Mouse (Mus musculus): ENCODE measurements around the gene Atp6ap1. TPM values are rescaled to one million over a fixed set of nuclear protein-coding genes. Genes with fewer than 3 reads are reported as not detected.

Atp6ap1 gene
- total RNA-seq, 1 experiment from 2014 or later = 416 TPM

- ATAC-seq (ENCODE audit: extremely low read depth, insufficient number of reproducible peaks, low FRiP score, poor library complexity, severe bottlenecking) = no peak
Measured at GRCm38 (mm10) chrX:74293431-74293830, 3.5 kb upstream of the Atp6ap1 start.

GRCm38 (mm10) chrX:74298348-74298747 lies 1.5 kb downstream of the Atp6ap1 start:
- no peak for ATAC-seq (ENCODE audit: extremely low read depth, insufficient number of reproducible peaks, low FRiP score, poor library complexity, severe bottlenecking)

DNA sequence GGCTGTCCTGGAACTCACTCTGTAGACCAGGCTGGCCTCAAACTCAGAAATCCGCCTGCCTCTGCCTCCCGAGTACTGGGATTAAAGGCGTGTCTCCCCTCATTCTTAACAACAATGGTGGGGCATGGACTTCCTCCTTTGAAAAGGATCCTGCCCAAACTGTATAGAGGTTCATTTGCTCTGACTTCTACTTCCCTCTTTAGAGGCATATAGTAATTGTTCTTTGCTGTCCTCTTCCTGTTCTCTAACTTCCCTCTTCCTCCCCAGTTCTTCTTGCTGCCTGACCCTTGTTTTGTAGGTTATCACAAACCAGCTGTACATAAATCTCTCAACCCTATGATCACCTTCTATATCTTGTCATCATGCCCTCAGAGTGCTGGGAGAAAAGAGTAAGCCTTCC lies 2.8 kb downstream of the Atp6ap1 start:
- peak; percentile 51 for ATAC-seq (ENCODE audit: extremely low read depth, insufficient number of reproducible peaks, low FRiP score, poor library complexity, severe bottlenecking)

DNA sequence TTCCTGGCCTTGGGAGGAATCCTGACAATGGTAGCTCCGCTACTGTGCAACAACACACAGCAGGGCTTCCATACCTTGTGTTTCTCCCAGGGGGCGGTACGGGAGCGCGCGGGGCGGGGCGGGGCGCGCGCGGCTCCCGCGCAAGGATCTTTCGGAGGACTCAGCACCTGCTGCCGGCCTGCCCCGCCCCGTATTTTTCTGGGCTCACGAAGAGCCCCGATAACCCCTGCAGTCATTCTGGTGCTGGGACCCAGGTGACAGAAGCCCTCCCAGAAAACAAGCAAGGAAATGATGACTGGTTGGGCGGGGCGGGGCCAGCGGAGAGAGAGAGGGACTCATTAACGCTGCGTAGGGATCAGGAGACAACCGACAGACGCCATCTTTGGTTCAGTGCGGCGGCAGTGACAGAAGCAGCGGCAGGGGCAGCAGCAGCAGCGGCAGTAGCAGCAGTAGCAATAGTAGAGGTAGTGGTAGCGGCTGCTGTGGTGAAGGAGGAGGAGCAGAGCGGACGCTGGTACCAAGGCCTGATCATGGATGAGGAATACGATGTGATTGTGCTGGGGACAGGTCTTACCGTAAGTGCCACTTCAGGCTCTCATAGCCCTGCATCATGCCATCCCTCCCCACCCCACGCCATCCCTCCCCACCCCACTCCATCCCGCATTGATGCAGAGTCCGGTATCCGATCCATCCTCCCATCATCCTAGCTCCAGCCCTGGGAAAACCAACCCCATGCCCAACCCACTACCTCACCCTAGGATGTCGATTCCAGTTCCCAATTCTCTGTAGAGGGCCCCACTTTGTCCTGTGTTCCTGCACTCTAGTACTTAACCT lies 8.2 kb downstream of the Atp6ap1 start, which contains the start of gene Gdi1:
Gene Gdi1, plus strand, starts transcription at position 132 of the 834 bp plus-strand sequence.
- ATAC-seq (ENCODE audit: extremely low read depth, insufficient number of reproducible peaks, low FRiP score, poor library complexity, severe bottlenecking) = peak; percentile 76

- peak; percentile 97 for ATAC-seq (ENCODE audit: extremely low read depth, insufficient number of reproducible peaks, low FRiP score, poor library complexity, severe bottlenecking)
Measured at GRCm38 (mm10) chrX:74312540-74313464, 15.9 kb downstream of the Atp6ap1 start, which contains the start of gene Fam50a. Gene Fam50a, plus strand, starts transcription at chrX:74313033.

- peak; percentile 55; the same call in 1 of the 2 replicates for ATAC-seq (ENCODE audit: extremely low read depth, insufficient number of reproducible peaks, low FRiP score, poor library complexity, severe bottlenecking)
Measured at GRCm38 (mm10) chrX:74328725-74329161, 31.8 kb downstream of the Atp6ap1 start, which contains the start of gene Plxna3. Gene Plxna3, plus strand, starts transcription at chrX:74329066.

- no peak for ATAC-seq (ENCODE audit: extremely low read depth, insufficient number of reproducible peaks, low FRiP score, poor library complexity, severe bottlenecking)
Measured at GRCm38 (mm10) chrX:74329215-74329671, 32.3 kb downstream of the Atp6ap1 start.

DNA sequence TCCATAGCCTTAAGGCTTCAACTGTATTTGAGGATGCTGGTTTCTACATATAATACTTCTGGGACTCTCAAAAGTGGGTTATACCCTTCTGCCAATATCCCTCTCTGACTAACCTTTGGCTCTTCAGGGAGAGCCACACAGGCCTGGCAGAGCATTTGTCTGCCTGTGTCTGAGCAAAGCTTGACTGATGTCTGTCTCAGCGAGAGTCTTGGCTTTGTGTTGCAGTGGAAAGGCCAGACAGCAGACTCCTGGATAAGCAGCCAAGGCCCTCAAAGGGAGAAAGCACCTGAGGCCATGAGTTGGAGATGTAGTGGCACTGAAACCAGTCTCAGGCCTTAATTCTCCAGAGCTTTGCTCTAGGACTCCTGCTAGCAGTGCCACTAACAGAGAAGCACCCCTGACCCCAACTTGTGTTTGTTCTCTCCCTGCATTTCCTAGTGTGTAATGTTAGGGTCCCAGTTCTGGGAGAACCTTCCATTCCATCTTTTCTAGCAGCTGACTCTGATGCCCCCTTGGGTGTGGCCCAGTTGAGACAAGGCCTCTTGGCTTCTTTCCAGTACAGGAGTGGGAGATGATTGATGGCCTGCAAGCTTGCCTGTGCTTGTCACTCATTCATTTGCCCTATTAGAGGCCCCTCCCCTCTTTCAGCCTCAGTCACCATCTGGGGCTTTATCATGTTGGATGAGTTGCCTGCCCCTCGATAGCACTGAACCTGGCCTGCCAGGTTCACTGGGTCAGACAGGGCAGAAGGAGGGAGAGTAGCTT lies 33.5 kb downstream of the Atp6ap1 start:
- ATAC-seq (ENCODE audit: extremely low read depth, insufficient number of reproducible peaks, low FRiP score, poor library complexity, severe bottlenecking) = no peak

GRCm38 (mm10) chrX:74352645-74353466 lies 56.0 kb downstream of the Atp6ap1 start:
- no peak for ATAC-seq (ENCODE audit: extremely low read depth, insufficient number of reproducible peaks, low FRiP score, poor library complexity, severe bottlenecking)

GRCm38 (mm10) chrX:74353467-74353770 lies 56.5 kb downstream of the Atp6ap1 start, which contains the start of gene Lage3:
Gene Lage3, minus strand, starts transcription at chrX:74353618.
- peak; percentile 80 for ATAC-seq (ENCODE audit: extremely low read depth, insufficient number of reproducible peaks, low FRiP score, poor library complexity, severe bottlenecking)

Other genes starting within 250 kb of the Atp6ap1 start
- gene Opn1mw, start 169.6 kb upstream of the Atp6ap1 start, total RNA-seq (2017) = not detected in 2 replicates
- gene Mecp2, start 161.7 kb upstream of the Atp6ap1 start, total RNA-seq (2017) = 27.6 and 28.6 TPM in 2 replicates
- not detected in 2 replicates for gene Tex28, start 129.3 kb upstream of the Atp6ap1 start, total RNA-seq (2017)
- gene Tktl1, start 119.8 kb upstream of the Atp6ap1 start, total RNA-seq (2017) = 0.35 and 0.49 TPM in 2 replicates
- 1,056 and 1,114 TPM in 2 replicates for gene Flna, start 47.3 kb upstream of the Atp6ap1 start, total RNA-seq (2017)
- 61.5 and 63.0 TPM in 2 replicates for gene Emd, start 42.4 kb upstream of the Atp6ap1 start, total RNA-seq (2017)
- 816 and 927 TPM in 2 replicates for gene Rpl10, start 26.3 kb upstream of the Atp6ap1 start, total RNA-seq (2017)
- gene Taz, start 15.2 kb upstream of the Atp6ap1 start, total RNA-seq (2017) = 124 and 125 TPM in 2 replicates
- 31.2 and 32.5 TPM in 2 replicates for gene Dnase1l1, start 14.8 kb upstream of the Atp6ap1 start, total RNA-seq (2017)
- gene Gdi1, start 7.9 kb downstream of the Atp6ap1 start, total RNA-seq (2017) = 256 and 284 TPM in 2 replicates
- 85.7 and 97.0 TPM in 2 replicates for gene Fam50a, start 15.9 kb downstream of the Atp6ap1 start, total RNA-seq (2017)
- 2.9 and 3.4 TPM in 2 replicates for gene Plxna3, start 32.0 kb downstream of the Atp6ap1 start, total RNA-seq (2017)
- gene Lage3, start 56.5 kb downstream of the Atp6ap1 start, total RNA-seq (2017) = 3.6 and 4.5 TPM in 2 replicates
- 7.8 and 7.9 TPM in 2 replicates for gene Ubl4a, start 76.1 kb downstream of the Atp6ap1 start, total RNA-seq (2017)
- 12.9 and 14.2 TPM in 2 replicates for gene Slc10a3, start 76.3 kb downstream of the Atp6ap1 start, total RNA-seq (2017)
- 22.6 and 27.9 TPM in 2 replicates for gene Fam3a, start 96.2 kb downstream of the Atp6ap1 start, total RNA-seq (2017)
- 48.4 and 59.4 TPM in 2 replicates for gene Ikbkg, start 96.2 kb downstream of the Atp6ap1 start, total RNA-seq (2017)
- gene G6pdx, start 132.1 kb downstream of the Atp6ap1 start, total RNA-seq (2017) = 95.0 and 103 TPM in 2 replicates
- gene Gm6880, start 184.3 kb downstream of the Atp6ap1 start, total RNA-seq (2017) = not detected in 2 replicates